Mouse (Mus musculus) adrenal gland, postnatal 10 days (tissue): ENCODE measurements around the gene Ccdc92. TPM values are rescaled to one million over a fixed set of nuclear protein-coding genes. Genes with fewer than 3 reads are reported as not detected.

ENCODE experiments used
- DNase-seq: peaks from one replicate; pipeline ENCODE4 v3.0.0; 2021; ENCODE audit warnings: mixed read lengths
- long read RNA-seq, 2 experiments: library from polyadenylated mRNA; stranded (forward); transcript quantifications; one replicate each; pipeline ENCODE4 v2.0.0; 2021
- total RNA-seq, 2 experiments: library from RNA; stranded (reverse); gene quantifications; 2 replicates each; pipeline ENCODE4 v1.2.3; 2021

The Ccdc92 gene
- 1 to 10 TPM; 4.3 to 6.1 TPM for total RNA-seq
- long read RNA-seq, experiment 1, transcript Ccdc92-201 (4 exons, 2,473 nt) = major isoform, 7 of 7 reads
- long read RNA-seq, experiment 1, partial matches to known transcripts = 0 of 7 reads
- long read RNA-seq, experiment 1, other reads (novel, unspliced or antisense) = 0 of 7 reads
- long read RNA-seq, experiment 2, transcript Ccdc92-201 (4 exons, 2,473 nt) = major isoform, 7 of 7 reads
- long read RNA-seq, experiment 2, partial matches to known transcripts = 0 of 7 reads
- long read RNA-seq, experiment 2, other reads (novel, unspliced or antisense) = 0 of 7 reads

GRCm38 (mm10) chr5:124862013-124862866 lies at the start of gene Ccdc92, which contains the start of gene Zfp664:
TSS of gene Ccdc92 (minus strand) at chr5:124862424.
TSS of gene Zfp664 (plus strand) at chr5:124862691.
- peak; percentile 99 for DNase-seq

GRCm38 (mm10) chr5:124908860-124909259 lies 46.6 kb upstream of the Ccdc92 start:
- DNase-seq = peak; percentile 89

GRCm38 (mm10) chr5:124906890-124907289 lies 44.7 kb upstream of the Ccdc92 start:
- no peak for DNase-seq

DNA sequence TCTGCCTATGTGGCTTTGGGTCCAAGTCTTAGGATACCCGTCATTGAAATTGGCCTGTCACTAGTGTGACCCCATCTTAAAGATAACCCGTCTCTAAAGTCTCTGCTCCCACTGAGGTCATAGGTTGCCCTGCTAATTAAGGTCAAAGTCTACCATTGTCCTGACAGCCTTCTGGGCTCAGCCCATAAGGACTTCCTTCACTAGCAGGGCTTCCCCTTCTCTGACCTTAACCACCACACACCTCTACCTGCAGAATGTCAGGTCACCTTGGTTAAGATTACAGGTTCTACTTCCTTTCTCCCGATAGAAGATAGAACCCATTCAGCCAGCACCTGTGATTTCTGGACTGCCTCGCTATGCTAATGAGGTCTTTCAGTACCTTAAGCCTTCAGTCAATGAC lies 41.6 kb upstream of the Ccdc92 start:
- DNase-seq = no peak

- DNase-seq = no peak
Observed at GRCm38 (mm10) chr5:124902195-124902594, 40.0 kb upstream of the Ccdc92 start.

DNA sequence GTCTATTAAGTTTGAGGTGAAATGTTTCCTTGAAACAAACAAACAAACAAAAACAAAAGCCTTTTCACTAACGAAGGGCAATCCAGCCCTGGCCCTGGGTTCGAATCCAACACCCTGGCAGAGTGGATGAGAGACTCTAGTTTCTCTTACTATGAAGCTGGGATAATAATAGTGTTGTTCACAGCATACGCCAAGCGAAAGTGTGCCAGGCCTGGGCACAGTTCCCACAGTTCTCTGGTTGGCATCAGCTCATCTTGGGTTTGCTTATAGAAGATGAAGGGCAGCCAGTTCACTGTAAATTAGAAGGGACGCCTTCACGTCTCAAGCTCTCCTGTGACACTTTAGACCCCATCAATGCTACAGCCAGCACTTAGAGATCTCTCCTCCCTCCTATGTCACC lies 39.5 kb upstream of the Ccdc92 start:
- DNase-seq = peak; percentile 62

DNA sequence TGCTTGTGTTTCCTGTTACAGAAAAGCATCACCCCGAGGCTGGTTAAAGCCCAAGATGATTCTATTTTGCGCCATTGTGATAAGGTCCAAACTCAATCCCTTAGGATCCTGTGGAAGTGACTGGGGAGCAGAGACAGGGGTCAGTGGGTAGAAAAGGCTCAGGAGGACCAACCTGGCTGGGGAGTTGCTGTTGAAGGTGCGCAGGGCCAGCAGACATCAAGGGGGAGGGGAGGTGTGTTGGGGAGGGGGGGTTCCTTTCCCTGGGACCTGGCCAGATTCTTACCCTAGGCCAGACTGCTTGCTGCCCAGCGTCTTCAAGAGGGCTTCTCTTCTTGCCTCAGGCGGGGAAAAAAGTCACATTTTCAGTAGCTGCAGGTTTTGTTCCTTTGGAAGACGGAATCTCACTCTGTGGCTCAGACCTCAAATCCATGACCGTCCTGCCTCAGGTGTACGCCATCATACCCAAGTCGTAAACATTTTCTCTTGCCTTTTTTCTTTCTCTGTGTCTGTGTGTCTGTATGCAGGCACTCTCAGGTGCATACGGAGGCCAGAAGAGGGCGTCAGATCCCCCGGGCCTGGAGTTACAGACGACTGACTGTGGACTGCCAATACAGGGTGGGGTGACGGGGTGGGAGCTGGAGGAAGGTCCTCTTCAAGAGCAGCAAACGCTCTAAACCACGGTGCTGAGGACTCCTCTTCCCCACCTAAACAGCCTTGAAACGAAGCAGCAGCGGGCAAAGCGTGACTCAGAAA lies 38.7 kb upstream of the Ccdc92 start:
- DNase-seq = no peak

- peak; percentile 92 for DNase-seq
Observed at GRCm38 (mm10) chr5:124899945-124900631, 37.9 kb upstream of the Ccdc92 start.

GRCm38 (mm10) chr5:124896135-124896534 lies 33.9 kb upstream of the Ccdc92 start:
- DNase-seq = no peak

- peak; percentile 75 for DNase-seq
Observed at GRCm38 (mm10) chr5:124891921-124892370, 29.7 kb upstream of the Ccdc92 start.

DNA sequence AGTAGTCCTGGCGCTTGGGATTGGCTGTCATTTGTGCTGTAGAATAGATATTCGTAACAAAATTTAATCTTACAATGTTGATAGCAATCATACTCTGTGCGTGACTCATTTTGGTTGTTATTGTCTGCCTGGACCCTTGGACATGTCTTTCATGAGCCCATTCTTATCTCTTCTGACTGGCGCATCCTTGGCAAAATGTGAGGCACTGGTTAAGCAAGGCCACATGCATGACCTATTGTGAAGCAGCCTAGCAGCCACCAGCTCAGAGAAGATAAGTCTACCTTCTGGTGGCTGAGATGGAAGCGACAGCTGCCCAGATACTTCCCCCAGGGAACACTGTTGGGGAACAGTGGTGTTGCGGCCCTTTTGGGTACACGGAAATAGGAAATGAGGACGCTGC lies 26.4 kb upstream of the Ccdc92 start:
- peak; percentile 44 for DNase-seq

GRCm38 (mm10) chr5:124883877-124884276 lies 21.7 kb upstream of the Ccdc92 start:
- DNase-seq = no peak

DNA sequence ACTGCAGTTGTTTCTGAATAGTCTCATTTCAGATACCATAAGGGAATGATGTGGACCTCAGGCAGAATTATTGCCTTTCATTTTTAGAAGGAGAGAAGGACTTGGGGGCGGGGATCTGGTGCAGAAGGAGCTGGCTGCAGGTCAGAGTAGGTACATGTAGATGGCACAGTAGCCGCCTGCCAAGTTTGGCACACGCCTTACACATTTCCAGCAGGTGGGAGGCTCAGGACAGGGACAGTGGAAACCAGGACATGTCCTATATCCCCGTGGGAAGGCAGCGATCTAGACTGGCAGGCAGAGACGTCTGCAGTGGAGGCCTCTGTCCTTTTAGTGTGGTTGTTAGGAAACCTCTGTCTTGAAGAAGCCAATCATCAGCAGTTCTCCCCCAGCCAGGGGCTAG lies 17.6 kb upstream of the Ccdc92 start:
- no peak for DNase-seq

DNA sequence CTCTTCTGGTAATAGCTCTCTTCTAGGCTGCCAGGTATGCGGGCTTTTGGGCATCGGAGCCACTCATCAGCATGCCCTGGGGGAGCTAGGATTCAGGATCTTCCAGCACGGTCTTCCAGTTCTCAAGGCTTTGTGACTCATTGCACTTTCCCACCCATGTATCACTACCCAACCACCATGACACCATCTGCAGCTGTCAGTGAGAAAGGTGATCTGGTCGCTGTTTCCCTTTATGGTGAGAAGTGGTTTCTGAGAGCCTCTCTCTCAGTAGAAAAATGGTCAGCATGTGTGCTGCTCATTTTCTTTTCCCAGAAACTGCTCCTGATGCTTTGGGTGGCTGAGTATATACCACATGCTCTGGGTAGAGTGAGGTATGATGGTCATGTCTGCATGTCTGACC lies 17.0 kb upstream of the Ccdc92 start:
- DNase-seq = no peak

DNA sequence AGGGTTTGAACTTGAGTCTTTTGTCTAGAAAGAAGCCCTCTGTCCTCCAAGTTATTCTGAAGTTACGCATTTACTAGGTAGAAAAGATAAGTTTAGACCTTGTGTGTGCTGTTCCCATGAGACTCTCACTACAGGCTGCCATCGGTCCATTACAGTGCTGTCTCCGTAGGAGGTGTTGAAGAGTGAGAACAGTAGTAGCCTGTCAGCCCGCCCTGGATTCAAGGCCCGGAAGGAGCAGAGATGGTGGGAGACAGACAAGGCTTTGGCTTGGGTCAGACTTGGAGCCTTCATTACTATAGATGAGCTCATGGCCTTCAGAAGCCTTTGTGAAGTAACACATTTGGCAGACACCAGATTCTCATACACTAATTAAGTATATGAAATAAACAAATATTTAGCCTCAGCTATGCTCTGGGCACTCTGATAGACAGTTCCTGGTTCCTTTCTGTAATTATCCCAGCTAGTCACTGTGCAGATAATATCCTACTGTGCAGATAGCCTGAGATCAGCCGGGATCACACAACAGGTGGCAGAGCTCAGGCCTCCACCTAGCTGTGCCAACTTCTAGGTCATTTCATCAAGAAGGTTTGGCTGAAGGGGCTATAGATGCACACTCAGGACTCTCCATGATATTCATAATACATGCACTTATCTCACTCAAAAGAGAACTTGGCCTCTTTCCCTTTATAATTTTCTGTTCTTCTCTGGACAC lies 11.8 kb upstream of the Ccdc92 start:
- DNase-seq = no peak

DNA sequence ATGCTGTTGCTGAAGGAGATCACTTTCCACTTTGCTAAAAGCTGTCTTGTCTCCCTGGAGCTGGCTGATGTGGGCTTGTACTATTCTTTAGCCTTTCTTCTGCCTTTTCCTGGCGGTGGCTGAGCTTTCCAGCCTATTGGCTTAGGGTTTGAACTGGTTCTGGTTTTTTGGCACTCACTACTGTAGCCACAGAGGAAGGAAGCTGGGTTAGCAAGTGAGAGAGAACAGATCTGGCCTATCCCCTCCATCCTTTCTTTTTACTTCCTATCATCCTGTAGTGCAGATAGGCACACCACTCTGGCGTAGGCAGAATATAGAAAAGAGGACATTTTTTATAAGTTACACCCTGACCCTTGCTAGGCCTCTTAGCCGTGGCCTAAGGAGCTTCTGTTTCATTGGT lies 10.9 kb upstream of the Ccdc92 start:
- no peak for DNase-seq

DNA sequence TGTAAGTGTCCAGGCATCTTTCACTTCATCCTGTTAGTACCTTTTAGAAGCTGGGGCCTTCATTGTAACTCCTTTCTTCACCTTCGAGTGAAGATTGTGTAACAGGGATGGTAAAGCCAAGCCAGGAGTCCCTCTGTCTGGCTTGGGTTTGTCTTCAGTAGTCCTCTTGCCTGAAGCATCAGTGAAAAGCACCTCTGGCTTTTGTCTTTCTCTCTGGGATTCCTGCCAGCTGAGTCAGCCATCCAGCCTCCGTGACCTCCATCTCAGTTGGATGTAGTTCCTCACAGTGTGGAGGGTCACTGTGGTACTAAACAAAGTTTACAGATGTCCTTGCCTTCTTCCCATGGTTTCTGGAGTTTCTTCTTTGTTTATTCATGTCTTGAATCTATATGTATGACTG lies 9.8 kb upstream of the Ccdc92 start:
- DNase-seq = peak; percentile 79

GRCm38 (mm10) chr5:124868981-124869380 lies 6.8 kb upstream of the Ccdc92 start:
- DNase-seq = peak; percentile 71

DNA sequence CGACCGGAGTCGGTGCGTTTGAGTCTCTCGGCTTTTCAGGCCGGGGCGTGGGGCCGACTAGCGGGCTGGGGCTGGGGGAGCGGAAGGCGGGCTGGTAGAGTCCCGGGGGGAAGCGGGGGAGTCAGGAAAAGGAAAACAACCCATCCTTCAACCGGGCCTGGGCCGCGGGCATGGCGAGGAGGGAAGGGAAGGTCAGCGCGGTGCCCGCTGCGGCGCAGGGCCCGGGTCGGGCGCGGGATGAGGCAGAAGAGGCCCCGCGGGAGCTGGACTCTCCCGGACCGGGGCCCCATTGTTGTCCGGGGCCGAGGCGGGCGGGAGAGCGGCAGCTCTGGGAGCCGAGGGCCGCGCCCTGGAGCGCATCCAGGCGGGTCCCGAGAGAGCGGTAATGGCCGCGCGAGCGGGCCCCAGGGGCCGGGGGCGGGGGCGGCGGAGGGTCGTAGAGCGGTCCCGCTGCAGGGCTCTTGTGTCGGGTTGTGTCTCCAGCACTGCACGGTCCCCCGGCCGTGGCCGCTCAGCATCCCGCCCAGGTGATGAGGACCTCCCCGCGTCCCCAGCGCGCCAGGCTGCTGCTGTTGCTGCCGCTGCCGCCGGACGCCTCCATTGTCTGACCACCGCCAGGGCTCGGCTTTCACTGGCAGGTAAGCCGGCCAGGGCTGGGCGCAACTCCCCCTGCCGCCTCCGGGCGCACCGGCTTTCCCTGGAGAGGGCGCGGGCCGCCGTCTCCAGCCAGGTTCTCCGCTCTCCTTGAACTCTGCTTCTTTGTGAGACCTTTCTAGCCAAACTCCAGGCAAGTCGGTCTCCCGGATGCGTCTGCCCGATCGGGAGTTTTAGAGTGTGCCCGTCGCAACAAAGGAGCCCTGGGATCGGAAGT lies 882 bp upstream of the Ccdc92 start:
- peak; percentile 58 for DNase-seq

GRCm38 (mm10) chr5:124861463-124861862 lies 761 bp downstream of the Ccdc92 start:
- DNase-seq = peak; percentile 28
